Mouse (Mus musculus) megakaryocyte, adult 5-6 weeks (primary cell): ENCODE results near the gene Carmil3. TPM values are rescaled to one million over a fixed set of nuclear protein-coding genes. Genes with fewer than 3 reads are reported as not detected.

Experiments
- ATAC-seq: 2 replicates; pipeline ENCODE4 v1.8.0; 2016; ENCODE audit warnings: mild to moderate bottlenecking, inconsistent platforms; ENCODE audit not compliant: poor library complexity, severe bottlenecking
- total RNA-seq, 2 experiments: library from RNA; stranded (forward) in 1 of 2; stranded (reverse) in 1 of 2; fragments of 153-499, 151-499 nt in 1 of 2; fragments of 221-1000, 200-1000 nt in 1 of 2; gene quantifications; 2 replicates each; pipeline versions ENCODE4 v1.2.3 to v1.2.4; 2015 to 2017

Gene Carmil3
- total RNA-seq, 2 experiments from 2014 or later = 0.15 to 1.5 TPM

DNA sequence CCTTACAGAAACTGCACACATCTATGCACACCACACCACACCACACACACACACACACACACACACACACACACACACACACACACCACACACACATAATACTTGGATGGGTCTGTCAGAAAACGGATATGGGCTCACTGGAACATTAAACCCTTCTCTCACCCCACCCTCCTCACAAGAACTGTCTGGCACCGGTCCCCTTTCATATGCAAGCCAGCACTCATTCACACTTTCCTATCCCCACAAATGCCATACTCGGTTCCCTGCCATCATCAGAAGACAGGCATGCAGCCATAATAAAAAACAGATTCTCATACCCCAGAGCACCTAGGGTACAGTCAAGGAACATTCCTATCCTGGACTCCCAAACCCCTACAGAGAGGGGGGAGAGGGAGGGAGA, 1.7 kb downstream of the Carmil3 start:
- no peak for ATAC-seq

DNA sequence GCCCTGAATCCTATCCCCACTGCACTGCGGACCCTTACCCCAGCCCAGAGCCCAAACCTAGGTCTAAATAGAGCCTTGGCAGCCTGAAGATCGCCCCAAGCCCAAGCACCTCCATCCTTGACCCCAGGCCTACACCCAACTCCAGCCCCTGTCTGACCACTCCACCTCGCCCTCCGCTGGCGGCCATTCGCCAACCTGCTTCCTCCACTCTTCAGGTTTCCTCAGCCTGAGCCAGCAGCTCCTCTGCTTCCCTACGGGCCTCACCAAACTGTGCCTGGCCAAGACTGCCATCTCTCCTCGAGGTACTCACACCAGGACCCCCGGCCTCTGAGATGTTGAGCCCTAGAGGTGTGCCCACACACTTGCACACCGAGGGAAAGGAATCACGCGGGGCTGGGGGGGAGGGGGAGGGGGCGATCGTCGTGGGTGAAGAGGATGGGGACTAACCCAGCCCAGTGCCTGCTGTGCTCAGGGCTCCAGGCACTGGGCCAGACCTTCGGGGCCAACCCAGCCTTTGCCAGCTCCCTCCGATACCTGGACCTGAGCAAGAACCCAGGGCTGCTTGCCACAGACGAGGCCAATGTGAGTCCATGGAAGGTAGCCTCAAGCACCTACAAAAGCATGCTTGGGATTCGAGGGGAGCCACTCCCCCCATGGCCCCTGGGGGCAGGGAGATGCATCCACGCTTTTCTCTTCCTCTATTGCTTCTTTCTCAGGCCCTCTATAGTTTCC, 5.2 kb downstream of the Carmil3 start:
- no peak for ATAC-seq

DNA sequence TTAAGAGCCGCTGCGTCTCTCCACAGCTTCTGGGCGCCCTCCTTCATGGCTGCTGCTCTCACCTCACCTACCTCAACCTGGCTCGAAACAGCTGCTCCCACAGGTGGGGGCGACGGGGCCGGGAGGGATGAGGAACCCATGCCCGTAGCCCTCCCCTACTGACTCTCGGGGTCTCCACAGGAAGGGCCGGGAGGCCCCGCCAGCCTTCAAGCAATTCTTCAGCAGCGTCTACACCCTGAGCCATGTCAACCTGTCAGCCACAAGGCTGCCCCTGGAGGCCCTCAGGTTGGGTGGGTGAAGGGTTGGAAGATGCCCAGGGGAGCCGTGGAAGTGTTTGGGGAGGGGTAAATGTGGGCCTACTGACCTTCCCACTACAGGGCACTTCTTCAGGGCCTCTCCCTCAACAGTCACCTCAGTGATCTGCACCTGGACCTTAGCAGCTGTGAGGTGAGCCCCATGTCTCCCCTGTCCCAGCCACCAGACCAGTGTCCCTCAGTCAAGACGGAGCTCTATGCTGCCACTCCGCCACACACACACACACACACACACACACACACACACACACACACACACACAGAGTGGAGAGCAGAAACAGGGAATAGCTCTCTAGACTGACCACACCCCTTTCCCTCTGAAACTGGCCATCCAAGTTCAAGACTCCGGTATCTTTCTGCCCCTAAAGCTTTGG, 6.5 kb downstream of the Carmil3 start:
- ATAC-seq = no peak

DNA sequence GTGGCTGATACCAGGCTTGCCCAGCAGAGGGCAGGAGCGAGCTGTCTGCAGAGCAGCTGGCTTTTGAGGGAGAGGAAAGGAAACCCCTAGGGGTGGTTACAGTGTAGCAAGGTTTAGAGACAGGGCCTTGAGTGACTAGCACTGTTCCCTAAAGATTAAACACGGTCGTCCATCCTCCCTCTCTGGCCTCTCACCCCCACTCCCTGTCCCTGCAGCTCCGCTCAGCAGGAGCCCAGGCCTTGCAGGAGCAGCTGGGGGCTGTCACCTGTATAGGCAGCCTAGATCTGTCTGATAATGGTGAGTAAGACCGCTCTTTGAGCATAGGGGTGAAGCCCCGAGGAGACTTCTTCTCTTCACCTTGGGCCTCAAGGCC, 7.0 kb downstream of the Carmil3 start:
- peak; percentile 95 for ATAC-seq

DNA sequence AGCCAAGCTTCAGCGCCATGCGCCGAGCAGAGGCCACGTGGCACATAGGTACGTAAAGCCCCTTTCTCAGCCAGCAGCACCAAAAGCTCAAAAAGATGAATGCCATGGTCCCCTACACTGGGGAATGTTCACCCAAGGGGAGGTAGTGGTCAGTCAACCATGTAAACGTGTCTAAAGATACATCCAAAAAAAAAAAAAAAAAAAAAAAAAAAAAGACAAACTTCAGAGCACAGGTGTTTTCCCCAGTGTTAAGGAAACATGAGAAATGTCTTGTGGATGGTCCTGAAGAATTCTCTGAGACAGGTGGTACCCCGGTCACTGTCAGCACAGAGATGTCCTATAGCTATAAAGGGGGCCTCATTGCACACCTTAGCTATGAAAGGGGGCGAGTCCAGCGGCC, 15.2 kb downstream of the Carmil3 start:
- no peak for ATAC-seq

DNA sequence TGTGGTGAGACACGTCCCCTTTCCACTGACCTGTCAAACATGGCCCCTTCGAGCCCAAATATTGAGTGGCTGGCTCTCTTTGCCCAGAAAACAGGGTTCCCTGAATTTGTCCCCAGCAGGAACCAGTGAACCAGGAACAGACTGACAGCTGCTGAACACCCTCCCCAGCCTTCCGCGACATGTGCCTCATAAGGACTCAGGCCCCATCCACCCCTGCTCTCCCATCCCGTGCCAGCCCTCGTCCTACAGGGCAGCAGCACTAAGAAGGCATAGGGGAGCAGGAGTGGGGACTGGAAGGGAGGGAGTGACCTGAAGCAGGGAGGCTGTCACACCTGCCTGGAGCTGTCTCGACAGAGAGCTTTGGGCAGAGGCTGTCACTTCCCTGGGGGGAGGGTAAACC, 17.4 kb downstream of the Carmil3 start:
- no peak for ATAC-seq

DNA sequence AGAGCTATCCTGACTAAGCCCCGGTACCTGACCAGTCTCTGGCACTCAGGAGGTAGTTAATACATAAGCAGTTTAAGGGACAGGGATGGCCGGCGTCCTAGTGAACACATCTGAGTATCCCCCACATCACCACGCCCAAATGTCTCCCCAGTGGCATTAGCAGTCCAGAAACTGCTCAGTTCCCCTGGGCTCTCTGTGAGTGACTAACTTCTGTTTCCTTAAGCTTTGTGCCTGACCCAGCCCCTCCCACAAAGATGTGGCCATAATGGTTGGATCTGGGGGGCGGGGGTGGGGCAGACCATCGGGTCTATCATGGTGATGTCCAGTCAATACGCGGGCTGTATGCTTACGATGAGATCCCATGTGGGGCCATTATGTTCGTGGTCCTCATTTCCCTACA, 19.1 kb downstream of the Carmil3 start:
- no peak for ATAC-seq

DNA sequence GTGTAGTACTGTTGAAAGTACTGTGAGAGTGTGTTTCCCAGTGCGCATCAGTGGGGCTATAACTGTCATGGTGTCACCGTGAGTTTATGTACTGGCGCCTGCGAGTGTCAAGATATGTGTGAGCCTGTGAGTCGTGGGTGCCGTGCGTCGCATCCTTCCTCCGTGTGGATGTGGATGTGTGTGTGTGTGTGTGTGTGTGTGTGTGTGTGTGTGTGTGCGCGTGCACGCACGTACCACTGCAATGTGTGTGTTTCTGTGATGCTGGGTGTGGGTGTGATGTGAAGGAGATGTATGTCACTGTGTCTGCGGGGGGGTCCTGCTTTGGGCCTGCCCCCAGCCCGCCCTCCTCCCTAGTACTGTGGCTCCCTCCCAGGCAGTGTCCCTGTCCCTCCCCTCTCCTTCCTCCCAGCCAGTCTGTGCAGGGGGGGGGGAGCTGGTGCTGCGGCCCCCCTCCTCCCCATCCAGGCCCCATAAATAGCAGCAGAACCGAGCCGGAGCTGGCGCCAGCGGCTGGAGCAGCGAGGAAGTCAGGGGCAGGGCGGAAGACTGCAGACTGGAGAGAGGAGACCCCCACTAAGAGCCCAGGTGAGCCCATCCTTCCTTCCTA, 19.8 kb downstream of the Carmil3 start, which contains the start of gene Cpne6:
Gene Cpne6, plus strand, starts transcription at position 321 of the 607 bp plus-strand sequence.
- no peak for ATAC-seq

DNA sequence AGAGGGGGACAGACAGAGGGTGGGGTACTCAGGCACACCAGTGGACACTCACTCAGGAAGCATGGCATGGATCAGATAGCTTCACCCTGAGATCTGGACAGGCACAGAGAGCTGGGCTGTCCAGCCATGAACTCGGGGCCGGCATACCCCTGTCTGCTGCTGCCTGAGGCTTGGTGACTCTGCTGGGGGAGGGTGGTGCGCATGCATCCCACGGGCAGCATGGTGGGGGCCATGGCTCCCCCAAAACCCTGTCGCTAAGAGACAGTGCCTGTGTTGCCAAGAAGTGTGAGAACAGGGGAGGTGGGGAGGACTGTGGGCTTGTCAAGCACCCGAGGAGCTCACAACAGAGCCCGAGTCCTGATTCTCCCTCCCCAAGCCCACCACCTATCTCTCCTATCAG, 20.6 kb downstream of the Carmil3 start:
- ATAC-seq = no peak

DNA sequence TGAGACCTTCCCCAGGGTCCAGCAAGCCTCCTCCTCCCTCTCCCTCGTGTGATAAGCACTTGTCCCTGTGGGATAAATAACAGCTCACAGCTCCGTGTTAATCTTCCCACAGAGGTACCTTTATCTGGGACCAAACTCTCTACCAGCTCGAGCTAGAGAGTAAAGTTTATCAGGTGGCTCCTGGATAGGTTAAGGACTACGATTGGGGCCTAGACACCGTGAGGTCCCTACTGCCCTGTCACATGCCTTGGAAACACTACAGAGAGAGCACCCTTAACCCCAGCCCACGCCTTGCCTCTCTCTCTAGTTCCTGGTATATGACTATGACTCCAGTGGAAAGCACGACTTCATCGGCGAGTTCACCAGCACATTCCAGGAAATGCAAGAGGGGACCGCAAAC, 23.5 kb downstream of the Carmil3 start:
- ATAC-seq = no peak

DNA sequence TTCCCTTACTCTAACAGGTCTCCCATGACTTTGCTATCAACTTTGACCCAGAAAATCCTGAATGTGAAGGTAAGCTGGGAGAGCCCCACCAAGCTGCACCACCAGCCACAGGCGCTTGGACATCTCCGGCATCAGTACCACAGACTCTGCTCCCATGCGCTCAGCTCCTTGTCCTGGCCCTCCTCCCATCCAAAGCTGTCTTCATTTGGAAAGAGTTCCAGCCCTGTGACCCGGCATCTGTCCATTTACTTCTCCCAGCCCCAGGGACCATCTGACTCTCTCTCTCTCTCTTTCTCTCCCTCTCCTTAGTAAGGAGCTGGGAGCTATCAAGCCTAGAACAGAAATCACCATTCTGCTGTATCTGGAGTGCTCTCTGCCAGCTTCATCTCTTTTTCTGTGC, 25.4 kb downstream of the Carmil3 start:
- ATAC-seq = no peak

DNA sequence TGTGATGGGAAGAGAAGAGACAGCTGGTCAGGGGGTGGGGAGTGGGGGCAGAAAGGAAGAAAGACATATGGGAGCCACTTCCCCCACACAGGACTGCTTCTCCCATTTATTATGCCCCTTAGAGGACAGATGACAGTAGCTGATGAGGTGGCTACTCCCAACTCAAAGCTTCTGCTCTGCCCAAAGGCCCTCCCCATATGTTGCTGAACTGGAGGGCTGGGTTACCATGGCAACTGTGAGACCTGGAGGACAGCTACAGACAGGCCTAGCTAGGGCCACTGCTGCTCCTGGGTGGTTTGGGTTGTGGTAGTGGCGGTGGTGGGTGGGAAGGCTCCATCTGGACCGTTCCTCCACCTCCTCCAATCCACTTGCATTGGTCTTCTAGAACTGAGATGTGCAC, 28.4 kb downstream of the Carmil3 start:
- no peak for ATAC-seq

DNA sequence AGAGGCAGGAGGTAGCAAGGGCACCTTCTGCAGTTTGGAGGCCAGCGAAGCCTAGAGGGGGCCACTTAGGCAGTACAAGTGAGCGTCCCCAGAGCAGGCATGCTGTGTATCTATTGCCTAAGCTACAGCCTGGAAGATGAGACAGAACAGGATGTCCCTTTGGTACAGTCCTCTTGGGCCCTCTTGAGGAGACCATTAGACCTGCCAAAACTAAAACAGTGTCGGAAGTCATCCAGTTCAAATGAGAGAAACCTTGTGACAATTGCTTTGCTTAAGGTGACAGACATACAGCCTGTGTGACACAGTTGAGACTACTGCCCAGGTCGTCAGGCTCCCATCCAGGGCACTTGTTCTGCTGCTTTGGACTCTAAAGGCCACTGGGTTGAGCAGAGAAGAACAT, 29.2 kb downstream of the Carmil3 start:
- no peak for ATAC-seq

DNA sequence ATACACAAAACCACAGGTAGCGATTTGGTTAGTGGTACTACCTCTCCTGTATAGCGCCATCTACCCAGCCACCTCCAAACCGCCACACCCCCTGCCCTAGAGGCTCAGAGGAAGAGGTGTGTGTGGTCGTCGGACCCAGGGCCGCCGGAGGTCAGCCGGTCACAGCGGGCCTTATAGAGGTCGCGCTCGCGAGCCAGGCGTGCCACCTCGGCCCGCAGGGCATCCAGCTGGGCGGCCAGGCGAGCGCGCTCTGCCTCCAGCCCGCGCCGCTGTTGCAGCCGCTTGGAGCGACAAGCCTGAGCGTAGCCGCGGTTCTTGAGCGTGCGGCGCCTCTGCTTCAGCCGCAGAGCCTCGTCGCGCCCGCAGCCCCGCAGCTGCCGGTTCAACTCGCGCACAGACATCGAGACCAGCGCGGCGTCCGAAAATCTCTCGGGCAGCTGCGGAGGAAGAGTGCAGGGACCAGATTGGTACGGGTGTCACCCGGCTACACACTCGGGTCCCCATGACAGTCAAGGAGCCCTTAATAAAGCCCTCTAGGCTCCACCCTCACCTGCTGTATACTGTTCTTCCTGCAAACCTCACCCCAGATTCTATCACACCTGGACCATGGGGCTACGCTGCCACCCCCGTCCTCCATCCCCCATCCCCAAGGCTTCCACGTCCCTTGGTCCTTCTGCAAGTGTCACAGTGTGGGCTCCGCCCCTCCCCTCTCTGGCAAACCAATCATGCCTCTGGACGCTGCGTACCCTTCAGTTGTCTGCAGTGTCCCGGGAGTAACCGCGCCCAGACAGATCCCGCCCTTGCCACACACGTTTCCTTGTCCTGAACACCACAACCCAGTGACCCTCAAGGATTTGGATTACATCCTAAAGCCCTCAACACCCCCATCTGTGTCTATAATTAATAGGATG, 30.3 kb downstream of the Carmil3 start:
- no peak for ATAC-seq

DNA sequence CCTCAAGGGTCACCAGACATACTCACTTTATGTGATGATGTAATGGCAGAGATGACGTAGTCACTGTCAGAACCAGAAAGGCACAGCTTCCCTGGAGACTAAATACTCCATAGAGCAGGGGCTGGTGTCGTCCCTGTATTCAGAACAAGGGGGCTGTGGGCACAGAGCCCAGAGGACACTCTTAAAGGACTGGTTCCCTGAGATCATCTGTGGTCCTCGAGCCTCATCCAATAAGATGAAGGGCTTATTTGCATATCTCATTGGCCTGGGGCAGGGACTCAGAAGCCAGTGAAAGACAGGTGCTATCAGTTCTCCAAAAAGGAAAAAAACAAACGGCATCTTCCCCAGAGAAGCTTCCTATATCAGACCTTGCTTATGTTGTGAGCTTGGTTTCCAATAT, 33.6 kb downstream of the Carmil3 start:
- ATAC-seq = no peak

DNA sequence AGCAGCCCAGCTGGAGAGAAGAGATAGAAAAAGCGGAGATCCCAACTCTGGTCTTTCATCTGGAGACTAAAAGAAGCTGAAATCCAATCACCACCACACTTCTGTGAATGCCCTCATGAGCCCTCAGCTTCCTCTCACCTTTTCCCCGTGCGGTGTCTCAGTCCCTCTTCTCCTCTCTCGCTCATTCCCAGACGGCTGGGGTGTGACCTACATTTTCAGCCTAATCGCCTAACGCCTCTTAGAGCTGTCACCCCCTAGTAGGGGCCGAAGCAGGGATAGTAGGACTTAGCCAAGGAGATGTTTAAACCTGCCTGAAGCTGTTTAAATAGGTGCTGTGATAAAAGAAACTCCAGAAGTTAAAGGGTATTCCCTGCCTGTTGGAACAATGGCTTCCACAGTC, 34.3 kb downstream of the Carmil3 start, which contains the start of gene Nrl:
Gene Nrl, minus strand, starts transcription at position 197 of the 400 bp plus-strand sequence.
- ATAC-seq = no peak

DNA sequence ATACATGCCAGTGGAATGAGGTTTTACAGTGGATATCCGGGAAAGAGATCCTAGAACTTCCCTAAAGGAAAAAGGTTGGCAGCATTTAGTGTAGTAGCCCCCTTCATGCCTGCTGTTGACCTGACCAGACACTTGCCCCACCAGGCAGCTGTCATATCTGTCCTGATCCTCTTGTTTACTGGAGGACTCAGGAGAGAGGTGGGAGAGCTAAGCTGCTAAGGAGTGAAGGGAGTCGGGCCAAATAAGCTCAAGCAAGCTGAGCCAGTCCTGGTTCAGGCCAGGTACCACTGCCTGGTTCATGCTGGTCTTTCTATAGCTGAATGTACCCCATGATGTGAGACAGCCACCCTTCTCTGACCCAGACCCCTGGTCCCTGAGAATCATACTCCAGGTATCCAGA, 36.2 kb downstream of the Carmil3 start:
- ATAC-seq = no peak

DNA sequence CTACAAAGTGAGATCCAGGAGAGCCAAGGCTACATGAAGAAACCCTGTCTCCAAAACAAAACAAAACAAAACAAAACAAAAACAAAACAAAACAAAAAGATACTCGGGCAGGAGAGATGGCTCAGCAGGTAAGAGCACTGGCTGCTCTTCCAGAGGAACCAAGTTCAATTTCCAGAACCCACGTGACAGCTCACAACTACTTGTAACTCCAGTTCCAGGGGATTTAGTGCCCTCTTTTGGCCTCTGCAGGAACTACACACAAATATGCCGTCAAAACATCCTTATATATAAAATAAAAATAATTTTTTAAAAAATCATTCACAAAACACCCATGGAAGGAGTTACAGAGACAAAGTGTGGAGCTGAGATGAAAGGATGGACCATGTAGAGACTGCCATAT, 37.5 kb downstream of the Carmil3 start:
- ATAC-seq = peak; percentile 71; the same call in 1 of the 2 replicates

DNA sequence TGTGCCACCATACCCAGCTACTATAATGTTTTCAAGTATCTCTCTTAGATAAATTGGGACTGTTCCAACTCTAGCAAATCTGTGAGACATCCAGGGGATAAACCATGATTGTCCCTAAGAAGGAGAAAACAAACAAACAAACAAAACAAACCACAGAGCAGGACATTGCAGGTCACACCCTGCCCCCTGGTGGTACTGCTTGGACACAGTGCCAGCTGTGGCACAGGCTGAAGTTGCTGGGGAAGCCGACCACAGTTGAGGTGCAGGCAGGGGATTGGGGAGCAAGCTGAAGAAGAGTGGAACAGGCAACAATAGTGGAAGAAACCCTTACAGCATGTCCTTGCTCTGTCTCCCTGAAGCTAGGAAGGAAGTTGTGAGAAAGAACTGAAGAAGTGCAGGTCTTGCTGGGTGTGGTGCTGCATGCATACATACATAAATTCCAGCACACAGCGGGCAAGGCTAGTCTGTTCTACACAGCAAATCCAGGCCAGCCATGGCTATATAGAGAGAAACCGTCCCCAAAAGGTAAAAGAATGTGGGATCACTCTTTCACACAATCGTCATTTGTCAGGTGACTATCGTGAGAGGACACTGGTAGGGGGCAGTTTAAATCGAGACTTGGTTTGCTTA, 45.8 kb downstream of the Carmil3 start:
- 0 out of 2 replicates have a peak, but pooled peaks have one; percentile 23 for ATAC-seq

DNA sequence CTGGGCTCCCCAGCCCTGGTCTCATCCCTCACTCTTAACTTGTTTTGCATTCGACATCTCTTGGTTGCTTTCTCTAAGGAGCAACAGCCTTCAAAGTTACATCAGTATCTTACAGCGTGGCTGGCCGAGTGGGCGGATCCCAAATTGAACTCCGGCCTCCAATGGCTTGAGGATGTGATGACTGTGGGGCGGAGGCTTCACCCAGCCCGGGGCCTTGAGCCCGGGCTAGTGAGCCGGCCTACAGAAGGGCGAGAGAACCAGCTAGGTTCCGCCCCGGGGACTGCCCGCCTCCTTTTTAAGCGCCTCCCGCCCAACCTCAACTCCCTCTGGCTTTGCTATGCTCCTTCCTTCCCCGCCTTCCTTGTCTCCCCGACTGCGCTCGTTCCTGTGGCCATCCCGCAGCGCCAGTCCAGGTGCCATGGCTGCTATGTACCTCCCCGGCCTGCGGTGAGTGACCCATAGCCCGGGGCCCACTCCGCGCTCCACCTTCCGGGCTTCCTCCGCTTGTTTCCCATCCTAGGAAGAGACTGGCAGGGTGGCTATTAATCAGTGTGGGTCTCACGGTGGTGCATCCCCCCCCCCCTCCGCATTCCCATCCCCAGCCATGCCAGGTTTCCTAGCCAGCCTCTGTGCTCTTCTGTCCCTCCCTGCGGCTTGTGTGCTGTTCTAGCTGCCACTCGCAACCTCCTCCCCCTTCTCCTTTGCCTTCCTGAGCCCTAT, 49.8 kb downstream of the Carmil3 start, which contains the start of gene Pck2:
Gene Pck2, plus strand, starts transcription at position 200 of the 720 bp plus-strand sequence.
- peak; percentile 96 for ATAC-seq
